Mouse (Mus musculus): Measurements from ENCODE around the gene Nell2. TPM values are rescaled to one million over a fixed set of nuclear protein-coding genes. Genes with fewer than 3 reads are reported as not detected.

Nell2 gene
- not detected in 2 replicates for total RNA-seq (2012; rRNA removed)
- total RNA-seq (2014; rRNA removed) = not detected in 2 replicates
- polyA plus RNA-seq (2012; ENCODE audit: insufficient read length, low read depth) = not detected in 2 replicates

- TF ChIP-seq POLR2A (IDR thresholded peaks at IDR 0.05; ENCODE audit: low read depth, low read length) (no peak), UBTF (IDR thresholded peaks at IDR 0.05; ENCODE audit: low read depth, low read length) (no peak), USF2 (conservative IDR thresholded peaks at IDR 0.05; ENCODE audit: low read depth, low read length) (no peak), ETS1 (conservative IDR thresholded peaks at IDR 0.05; ENCODE audit: low read depth, low read length) (no peak), MAZ (IDR thresholded peaks at IDR 0.05; ENCODE audit: low read depth, low read length) (no peak)
- no peak within 1 kb of the TSS for H3K4me3 ChIP-seq (replicated peaks in 1 of 3; ENCODE audit: low read depth in 2 of 3, low read length in 2 of 3, poor library complexity in 1 of 3)
- no peak within 1 kb of the TSS for H3K9ac ChIP-seq (ENCODE audit: insufficient read depth, low read depth)
- no peak for DNase-seq (ENCODE audit: extremely low read depth)
- H3K4me1 ChIP-seq (ENCODE audit: control insufficient read depth in 1 of 2, insufficient read depth in 2 of 2) = no peaks in the 10 kb centered on the region
- H3K4me2 ChIP-seq (ENCODE audit: insufficient read depth, low read depth, poor library complexity, severe bottlenecking) = no peak within 1 kb of the TSS
- H3K36me3 ChIP-seq (replicated peaks in 1 of 2; ENCODE audit: control insufficient read depth in 1 of 2, insufficient read depth in 1 of 2, low read length in 1 of 2) = no peaks in the 10 kb centered on the region
- dilution Hi-C loops (cut with MboI; ENCODE audit: extremely low pct_ligation_motif_present, extremely low pct_unique_long_range_greater_than_20kb, low sequenced_read_pairs) = no loop called here
- H3K79me2 ChIP-seq (replicated peaks; ENCODE audit: control insufficient read depth, extremely low read depth, insufficient read depth, poor library complexity, severe bottlenecking) = no peaks in the 10 kb centered on the region
- no peaks in the 10 kb centered on the region for H3K27me3 ChIP-seq (replicated peaks)
- H3K9me3 ChIP-seq (replicated peaks; ENCODE audit: low read length) = peaks cover 43% of the 10 kb centered on the region
- no peak within 1 kb of the TSS for H3K27ac ChIP-seq (ENCODE audit: insufficient read depth, low read depth)
- in situ Hi-C loops (cut with MboI; ENCODE audit: low pct_ligation_motif_present, low pct_unique_long_range_greater_than_20kb, low sequenced_read_pairs) = no loop called here
Observed at GRCm38 (mm10) chr15:95527948-95528861, at the start of gene Nell2. Nell2 (minus strand) TSS chr15:95528559.

- Histone ChIP-seq H3K4me3 (replicated peaks in 1 of 3; ENCODE audit: low read depth in 2 of 3, low read length in 2 of 3, poor library complexity in 1 of 3) (no peak overlapping the region), H3K4me1 (ENCODE audit: control insufficient read depth in 1 of 2, insufficient read depth in 2 of 2) (no peaks in the 10 kb centered on the region), H3K27ac (ENCODE audit: insufficient read depth, low read depth) (no peak overlapping the region), H3K79me2 (replicated peaks; ENCODE audit: control insufficient read depth, extremely low read depth, insufficient read depth, poor library complexity, severe bottlenecking) (no peaks in the 10 kb centered on the region), H3K27me3 (replicated peaks) (peaks cover 50% of the 10 kb centered on the region), H3K4me2 (ENCODE audit: insufficient read depth, low read depth, poor library complexity, severe bottlenecking) (no peak overlapping the region), H3K9me3 (replicated peaks; ENCODE audit: low read length) (peaks cover 4% of the 10 kb centered on the region), H3K9ac (ENCODE audit: insufficient read depth, low read depth) (no peak overlapping the region), H3K36me3 (replicated peaks in 1 of 2; ENCODE audit: control insufficient read depth in 1 of 2, insufficient read depth in 1 of 2, low read length in 1 of 2) (no peaks in the 10 kb centered on the region)
- no peak for TF ChIP-seq JUN (IDR thresholded peaks at IDR 0.05; ENCODE audit: insufficient read depth, low read depth, low read length)
- TF ChIP-seq RAD21 (IDR thresholded peaks at IDR 0.05; ENCODE audit: low read depth, low read length) = peak; percentile 76
- TF ChIP-seq TCF12 (IDR thresholded peaks at IDR 0.05; ENCODE audit: low read depth, low read length) = no peak
- peak; percentile 70 to 73 for TF ChIP-seq CTCF (conservative IDR thresholded peaks at IDR 0.05 in 1 of 2, IDR thresholded peaks at IDR 0.05 in 1 of 2; ENCODE audit: low read depth in 2 of 2, low read length in 2 of 2)
- no peak for TF ChIP-seq POLR2A (IDR thresholded peaks at IDR 0.05; ENCODE audit: low read depth, low read length)
- no peak for TF ChIP-seq JUND (conservative IDR thresholded peaks at IDR 0.05; ENCODE audit: low read depth, low read length)
- TF ChIP-seq SMC3 (IDR thresholded peaks at IDR 0.05; ENCODE audit: low read depth, low read length) = peak; percentile 59
- no peak for TF ChIP-seq MXI1 (IDR thresholded peaks at IDR 0.05; ENCODE audit: low read depth, low read length)
- TF ChIP-seq UBTF (IDR thresholded peaks at IDR 0.05; ENCODE audit: low read depth, low read length) = no peak
- TF ChIP-seq NELFE (IDR thresholded peaks at IDR 0.05; ENCODE audit: low read depth, low read length) = no peak
- DNase-seq (ENCODE audit: extremely low read depth) = peak; percentile 61
- in situ Hi-C loops (cut with MboI; ENCODE audit: low pct_ligation_motif_present, low pct_unique_long_range_greater_than_20kb, low sequenced_read_pairs) = no loop called here
- dilution Hi-C loops (cut with MboI; ENCODE audit: extremely low pct_ligation_motif_present, extremely low pct_unique_long_range_greater_than_20kb, low sequenced_read_pairs) = no loop called here
Observed at GRCm38 (mm10) chr15:95574661-95575060, 46.3 kb upstream of the Nell2 start.

Measured in CH12.LX (cell line).